Mouse (Mus musculus) right cerebral cortex, postnatal 36 days (tissue): ENCODE results near the gene Slc2a9.

Source experiments
- DNase-seq, 2 experiments: peaks; one replicate each; pipeline ENCODE4 v3.0.0; 2022; ENCODE audit warnings: low spot score in 2 of 2, mixed read lengths in 1 of 2

Slc2a9 gene

DNA sequence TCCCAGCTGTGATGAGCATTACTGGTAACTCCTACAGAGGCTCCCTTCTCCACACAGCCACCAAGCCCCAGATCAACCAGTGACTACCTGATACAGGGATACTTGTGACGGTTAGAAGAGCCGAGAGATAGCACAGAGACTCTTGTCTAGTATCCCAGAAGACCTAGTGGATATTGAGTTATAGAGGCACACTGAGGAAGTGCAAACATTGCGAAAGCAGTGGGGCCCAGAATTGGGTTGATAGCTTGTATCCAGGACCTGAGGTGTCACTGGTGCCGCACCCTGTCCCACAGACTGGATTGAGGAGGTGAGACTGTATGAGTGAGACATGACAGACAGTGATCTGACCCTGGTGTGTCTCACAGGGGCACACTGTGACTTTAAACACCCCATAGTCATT, at the start of gene Slc2a9:
TSS of gene Slc2a9 (minus strand) at position 152 of the 400 bp plus-strand sequence.
- no peak for DNase-seq

DNA sequence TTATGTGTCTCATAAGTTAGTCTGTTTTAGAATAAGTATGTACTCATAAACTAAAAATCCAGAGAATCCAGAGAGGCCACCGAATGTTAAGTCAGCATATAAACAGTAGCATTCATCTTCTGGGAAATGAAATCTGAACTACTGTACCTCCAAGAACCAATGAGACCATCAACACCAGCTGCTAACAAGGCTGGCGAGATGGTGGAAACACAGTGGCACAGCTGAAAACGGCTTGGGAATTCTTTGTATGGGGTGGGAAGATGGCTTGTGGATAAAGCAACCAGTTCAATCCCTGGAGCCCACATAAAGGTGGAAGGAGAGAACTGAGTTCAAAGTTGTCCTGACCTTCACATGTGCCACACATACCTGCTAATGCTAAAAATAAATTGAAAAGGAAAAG, 49.7 kb upstream of the Slc2a9 start:
- DNase-seq, result no peak

DNA sequence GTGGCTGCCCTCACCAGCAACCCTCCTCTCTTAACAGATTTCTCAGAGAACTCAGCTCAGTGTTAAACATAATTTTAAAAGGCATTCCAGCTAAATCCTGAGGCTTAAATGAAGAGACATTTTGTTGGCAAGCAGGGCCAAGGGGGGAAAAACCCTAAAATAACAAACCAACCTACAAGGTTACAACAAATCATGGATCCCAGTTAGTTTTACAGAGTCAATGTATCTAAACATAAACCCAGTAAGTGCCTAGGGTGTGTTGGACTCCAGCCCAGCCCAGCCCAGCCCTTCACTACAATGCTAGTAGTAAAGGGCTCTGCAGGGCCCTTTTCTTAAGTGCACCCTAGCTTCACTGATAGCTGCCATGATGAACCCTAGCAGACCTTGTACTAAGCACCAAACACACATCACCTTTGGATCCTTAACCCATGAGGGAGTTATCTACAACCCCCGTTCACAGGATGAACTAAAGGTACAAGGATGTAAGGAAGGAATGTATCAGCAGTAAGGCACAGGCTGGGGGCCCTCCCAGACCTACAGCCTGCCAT, 47.4 kb upstream of the Slc2a9 start:
- DNase-seq, result no peak

DNA sequence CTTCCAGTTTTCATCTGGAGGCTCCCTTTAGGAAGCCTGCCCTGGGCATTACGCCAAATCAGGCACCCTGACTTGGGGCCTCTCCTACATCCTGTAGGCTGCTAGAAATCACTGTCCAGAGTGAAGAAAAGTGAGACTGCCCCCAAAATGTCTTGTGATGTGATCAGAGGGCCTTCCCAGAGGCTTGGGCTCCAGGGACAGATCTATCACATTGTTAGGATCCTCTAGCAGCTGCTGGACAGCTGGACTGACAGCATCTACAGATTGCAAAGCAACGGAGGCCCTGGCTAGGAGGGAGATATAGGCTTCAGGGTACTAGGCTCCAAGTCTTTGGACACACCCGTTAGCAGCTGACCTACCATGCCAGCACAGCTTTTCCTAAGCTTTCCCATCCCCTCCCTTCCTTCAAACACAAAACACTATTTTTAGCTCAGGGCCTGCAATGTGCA, 46.5 kb upstream of the Slc2a9 start:
- DNase-seq, result no peak

DNA sequence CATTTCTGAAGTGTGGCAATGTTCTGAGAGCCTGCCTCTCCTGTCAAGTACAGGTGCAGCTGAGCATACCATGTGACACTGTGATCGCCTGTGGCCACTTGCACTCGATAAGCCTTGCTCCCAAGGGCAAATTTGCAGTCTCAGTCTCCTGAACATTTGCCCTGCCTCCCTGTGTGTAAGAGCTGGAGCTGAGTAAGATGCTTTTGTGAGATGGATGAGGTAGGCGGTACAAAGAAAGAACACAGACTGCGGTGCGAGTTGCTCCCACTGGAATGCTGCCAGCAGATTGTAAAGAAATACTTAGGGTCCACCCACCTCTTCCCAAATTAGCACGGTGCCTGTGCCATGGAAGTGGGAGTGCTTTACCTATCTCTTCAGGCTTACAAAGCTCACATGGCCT, 44.4 kb upstream of the Slc2a9 start:
- peak; percentile 83 to 90 for DNase-seq

DNA sequence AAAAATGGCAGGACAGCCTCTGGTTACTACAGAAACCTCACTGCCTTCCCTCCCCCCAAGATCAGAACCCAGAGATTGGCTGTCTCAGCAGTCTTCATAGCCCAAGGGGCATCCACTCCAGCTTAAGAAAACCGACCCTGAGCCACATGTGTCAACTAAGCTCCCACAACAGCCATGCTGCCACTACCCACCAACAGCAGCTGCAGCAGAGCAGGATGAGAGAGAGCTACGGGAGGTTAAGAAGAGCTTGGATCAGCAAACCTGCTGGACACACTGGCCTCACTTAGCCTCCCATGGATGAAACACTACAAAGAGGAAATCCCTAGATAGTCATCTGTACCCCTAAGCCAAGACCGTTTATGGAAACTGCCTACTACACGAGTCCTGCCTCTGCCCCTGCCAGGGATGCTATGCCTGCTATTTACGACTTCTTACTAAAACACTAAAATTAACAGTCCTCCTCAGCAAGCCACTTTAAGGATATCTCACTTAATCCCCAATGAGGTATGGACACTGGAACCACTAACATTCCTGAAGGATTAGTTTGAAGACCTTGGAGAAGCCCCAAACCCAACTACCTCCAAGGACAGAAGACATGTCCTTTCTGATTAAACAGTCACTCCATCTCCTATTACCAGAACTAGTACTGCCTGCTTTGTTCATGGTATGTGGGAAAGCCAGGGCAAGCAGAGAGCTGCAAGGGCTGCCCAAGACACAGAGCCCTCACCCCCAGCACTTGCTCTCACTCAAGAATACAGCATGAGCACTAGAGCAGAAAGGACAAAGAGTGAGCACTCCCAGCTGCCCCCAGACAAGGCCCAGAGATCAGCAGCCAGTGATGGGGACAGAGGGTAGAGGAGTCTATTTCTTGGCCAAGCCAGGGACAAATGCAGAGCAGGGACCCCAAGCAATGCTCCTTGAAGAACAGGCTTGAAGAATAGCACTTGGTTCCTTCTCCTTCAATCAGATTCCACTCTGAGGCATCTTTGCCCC, 41.8 kb upstream of the Slc2a9 start:
- DNase-seq, result no peak

DNA sequence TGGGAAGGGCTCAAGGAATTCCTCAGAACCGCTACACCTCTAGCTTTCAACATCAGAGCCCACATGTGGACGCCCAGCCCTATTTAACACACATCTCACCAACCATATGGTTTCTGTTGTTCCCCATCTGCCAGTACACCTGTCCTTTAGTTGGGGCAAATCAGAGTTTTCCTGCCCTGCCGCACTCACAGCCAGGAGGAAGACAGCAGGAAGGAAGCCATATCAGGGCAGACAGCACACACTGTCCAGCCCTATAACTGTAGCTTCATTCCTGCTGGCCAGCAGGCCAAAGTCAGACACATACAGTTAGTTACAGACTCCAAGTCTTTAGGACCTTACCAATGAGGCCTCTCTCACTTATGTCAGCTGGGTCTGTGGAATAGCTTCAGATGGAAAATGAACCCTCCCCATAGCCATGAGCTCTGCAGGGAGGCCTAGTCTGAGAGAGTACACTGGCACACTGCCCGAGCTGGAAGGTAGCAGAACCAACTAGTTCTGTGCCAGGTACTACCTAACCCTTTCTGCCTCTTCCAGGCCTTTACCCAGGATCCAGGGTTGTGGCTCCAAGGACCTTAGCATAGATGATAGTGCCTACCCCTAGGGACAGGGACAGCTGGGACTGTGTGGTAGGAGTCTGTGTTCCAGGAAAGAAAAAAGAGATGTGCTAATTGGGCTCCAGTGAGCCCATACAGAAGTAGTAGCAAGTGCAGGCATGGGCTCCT, 40.7 kb upstream of the Slc2a9 start:
- DNase-seq, result no peak

DNA sequence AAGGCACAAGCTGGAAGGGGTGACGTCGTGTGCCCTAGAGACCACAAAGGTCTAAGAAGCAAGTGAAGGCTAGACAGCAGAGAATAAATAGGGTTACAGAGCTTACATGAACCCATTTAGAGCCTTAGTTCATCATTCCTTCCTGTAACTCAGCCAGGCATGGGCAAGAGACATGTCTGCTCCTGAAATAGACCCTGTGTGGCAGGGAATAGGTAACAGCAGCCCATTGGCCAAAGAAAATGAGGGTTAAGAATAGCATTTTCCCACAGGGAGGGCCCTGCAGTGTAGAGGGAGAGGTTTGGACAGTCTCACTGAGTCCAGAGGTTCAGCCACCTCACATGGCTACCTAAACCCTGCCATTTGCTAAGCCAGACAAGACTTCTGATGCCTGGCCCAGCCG, 38.8 kb upstream of the Slc2a9 start:
- DNase-seq, result no peak

DNA sequence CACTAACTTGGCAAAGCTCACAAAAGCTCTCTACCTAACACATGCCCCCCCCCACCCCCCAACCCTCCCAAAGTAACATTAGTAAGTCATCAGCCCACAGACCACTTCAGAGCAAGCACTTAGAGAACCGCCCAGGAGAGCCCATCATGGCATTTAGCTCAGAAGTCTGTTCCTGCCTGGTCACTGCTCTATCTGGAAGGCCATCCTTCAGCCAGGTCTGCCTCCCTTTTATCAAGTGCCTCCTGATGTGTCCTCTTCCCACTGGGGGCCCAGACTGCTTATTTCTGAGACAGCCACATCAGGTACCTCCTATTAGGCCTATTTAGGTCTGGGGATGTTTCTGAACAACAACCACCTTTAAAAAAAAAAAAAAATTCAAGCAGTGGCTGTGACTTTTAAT, 38.0 kb upstream of the Slc2a9 start:
- no peak for DNase-seq

DNA sequence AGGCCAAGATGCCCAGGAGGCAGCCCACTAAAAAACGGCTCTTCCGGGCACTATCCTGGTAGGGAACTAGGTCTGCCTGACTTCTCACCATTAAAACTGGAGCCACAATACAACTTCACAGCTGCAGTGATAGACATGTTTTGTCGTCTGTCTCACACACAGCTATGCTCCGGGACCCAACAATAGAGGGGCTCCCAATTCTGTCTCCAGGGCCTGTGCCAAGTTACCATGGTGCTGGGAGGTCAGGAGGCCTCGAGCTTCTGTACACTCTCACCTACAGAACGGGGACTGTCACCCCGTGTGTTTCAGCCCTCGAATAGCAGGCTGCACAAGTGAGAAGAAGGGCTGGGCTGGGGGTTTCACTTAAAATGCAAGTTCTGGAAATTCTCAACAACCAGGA, 35.6 kb upstream of the Slc2a9 start:
- DNase-seq, result no peak

DNA sequence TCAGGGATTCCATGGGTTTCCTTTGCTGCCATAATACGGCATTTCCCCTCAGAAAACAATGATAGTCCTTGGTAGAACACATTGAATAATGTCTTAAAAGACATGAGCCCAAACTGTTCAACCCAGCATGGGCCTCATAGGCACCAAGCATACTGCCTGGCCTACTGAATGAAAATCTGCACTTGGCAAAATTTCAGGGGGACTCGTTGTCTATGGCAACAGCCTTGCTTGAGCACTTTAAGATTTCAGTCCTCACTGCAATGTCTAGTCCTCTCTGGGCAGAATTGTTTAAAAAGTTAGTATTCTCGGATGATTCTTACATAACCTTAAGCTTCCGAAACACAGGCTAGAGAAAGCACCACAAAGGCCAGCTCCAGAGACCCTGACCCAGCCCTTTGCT, 34.9 kb upstream of the Slc2a9 start:
- DNase-seq, result no peak

DNA sequence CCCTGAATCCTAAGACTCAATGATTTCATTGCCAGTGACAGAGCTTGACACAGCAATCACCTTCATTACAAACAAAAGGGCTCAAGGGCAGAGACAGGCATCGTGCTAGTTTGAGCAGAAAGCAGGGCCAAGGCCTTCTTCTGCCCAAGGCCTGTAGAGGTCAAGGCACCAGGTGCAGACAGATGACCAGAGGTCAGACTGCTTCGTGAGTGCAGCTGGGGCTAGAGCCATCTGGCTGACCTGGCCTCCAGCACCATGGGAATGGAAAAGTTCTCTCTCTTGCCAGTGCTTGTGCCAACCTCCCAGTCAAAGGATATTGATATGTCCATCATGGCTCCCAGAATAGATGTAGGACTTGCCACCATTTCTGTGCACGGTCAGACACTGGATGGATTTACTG, 33.9 kb upstream of the Slc2a9 start:
- no peak for DNase-seq

DNA sequence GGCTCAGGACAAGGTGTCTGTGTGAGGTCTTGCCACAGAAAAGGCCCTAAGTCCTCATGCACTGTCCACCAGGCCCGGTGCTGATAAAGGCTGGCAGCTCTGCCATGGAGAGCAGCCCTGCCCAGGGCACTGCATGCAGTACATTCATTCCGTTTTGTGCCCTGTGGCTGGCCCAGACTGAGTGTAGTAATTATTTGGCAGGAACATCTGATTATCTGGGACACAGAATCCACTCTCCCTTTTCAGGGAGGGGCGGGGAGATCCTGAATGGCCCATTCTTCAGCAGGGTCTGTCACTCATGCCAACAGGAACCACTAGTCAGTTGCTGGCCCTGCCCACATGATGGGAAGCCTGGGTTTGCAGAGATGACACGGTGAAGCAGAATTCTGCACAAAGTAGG, 29.1 kb upstream of the Slc2a9 start:
- DNase-seq, result peak; percentile 42 to 59

DNA sequence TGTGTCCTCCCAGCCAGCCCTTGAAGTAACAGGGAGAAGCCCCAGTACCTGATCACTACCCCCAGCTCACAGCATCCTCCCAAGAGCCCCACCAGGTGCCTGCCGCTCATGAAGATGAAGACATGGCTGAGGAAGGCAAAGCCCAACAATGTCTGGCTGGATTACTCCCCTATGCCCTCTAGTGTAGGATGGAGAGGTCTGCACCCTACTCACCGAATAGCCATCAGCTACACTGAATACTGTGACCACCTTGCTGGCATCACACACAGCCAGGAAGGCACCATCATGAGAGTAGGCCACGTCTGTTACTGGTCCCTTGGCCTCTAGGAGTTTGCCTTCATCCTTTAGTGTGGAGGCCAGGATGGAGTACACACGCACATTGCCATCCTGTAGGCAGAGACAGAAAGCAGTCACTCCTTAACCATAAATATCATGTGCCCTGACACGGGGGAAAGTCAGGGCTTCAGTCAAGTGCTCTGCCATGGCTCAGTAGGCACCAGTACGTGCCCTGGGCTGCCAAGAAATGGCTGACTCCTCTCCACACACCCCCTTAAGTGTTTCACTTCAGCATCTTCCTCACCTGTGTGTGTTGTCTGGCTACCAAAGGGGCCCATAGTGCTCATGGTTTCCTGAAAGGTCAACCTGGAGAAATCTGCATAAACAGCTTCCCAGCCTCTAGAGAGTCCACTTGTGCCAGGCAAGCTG, 26.9 kb upstream of the Slc2a9 start:
- DNase-seq, result no peak

DNA sequence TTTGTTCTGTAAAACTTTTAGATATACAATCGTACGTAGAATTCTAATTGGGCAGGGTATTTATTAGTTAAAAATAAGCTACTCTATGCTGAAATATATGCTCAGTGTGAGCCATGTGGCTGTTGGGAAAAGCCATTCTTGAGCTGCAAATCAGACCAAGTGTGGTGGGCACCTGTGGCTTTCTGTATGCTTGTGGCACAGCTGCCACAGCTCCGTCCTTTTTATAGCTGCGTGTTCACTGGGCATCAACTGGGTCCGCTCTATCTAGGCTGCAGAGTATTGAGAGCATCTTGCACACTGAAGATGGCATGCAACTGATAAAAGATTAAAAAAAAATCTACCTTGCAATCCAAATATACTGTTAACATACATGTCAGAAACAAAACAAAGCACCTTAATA, 20.0 kb upstream of the Slc2a9 start:
- no peak for DNase-seq

DNA sequence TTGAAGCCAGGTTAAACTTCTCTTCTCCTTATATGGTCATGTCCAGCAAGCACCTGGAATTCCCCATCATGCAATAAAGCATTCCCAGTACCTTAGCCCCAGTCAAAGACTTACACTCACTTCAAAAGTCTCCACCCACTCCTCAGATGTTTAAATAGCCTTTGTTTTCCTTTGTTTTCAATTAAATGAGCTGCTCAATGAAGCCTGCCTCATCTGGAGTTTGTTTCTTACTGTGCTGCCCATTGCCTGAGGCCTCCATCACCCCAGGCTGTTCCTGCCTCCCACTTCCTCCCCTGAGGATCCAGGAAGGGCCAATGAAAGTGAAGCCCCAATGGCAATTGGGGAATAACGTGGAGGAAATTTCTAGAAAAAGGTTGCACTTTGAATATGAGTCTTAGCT, 17.9 kb upstream of the Slc2a9 start:
- no peak for DNase-seq

DNA sequence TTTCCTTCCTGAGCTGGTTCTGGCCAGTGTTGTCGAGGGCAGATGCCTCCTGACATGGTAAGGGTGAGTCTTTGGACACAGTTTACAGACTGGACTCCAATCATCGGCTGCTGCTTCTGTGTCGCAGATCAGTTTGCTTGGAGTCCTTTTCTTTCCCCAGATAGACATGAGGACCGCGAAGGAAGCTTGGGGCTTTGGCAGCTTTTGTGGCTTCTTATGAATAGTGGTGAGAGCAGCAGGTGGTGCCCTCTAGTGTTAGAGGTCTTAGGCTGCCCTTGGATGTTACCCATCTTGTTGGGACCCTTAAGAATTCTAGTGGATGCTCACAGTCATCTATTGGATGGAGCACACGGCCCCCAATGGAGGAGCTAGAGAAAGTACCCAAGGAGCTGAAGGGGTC, 13.3 kb upstream of the Slc2a9 start:
- DNase-seq, result peak; percentile 12 to 30

DNA sequence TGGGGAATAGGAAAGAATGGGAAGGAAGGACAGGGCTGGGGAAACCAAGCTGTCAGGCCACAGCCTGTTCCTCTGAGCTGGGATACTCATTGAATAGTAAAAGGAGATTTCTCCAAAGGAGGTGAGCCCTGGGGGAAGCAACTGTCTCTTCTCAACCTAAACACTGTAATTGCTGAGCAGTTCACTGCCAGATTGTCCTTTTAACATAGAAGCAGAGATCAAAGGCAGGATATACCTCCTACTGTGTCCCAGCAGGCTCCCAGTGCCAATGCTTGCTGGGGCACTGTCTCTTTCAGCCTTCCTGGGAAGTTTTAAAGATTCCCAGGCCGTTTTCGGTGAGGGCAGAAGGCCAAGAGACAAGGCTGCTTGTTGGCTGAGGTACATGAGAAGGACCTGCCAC, 10.0 kb upstream of the Slc2a9 start:
- no peak for DNase-seq

DNA sequence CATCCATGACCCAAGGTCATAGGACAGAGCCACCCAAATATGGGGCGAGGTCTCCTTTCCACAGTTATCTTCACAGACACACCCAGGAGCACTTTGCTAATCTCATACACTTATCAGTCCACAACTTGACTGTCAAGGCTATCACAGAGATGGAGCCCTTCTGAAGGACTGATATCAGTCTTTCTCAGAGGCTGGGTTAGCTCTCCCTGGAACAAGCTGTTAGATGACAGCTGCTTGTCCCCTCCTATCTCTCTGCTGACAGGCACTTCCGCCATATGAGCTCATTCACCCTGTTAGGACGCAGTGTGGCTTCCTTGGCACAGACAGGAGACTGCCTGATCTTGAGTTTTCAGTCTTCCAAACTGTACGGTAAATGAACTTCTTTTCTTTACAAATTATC, 6.6 kb upstream of the Slc2a9 start:
- DNase-seq, result no peak

DNA sequence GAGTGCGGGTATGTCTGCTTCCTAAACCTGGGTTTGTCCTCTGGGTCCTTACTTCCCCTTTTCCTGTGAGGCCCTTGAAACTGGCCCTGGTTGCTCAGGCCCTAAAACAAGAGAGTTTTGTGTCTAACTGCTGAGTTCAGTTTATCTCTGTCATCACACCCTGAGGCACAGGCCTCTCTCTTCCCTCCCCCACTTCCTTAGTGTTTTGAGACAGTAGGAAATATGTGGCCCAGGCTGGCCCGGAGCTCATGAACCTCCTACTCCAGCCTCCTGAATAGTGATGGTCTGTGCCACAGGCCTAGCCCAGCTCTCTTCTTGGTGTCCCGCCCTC, 2.5 kb upstream of the Slc2a9 start:
- no peak for DNase-seq

DNA sequence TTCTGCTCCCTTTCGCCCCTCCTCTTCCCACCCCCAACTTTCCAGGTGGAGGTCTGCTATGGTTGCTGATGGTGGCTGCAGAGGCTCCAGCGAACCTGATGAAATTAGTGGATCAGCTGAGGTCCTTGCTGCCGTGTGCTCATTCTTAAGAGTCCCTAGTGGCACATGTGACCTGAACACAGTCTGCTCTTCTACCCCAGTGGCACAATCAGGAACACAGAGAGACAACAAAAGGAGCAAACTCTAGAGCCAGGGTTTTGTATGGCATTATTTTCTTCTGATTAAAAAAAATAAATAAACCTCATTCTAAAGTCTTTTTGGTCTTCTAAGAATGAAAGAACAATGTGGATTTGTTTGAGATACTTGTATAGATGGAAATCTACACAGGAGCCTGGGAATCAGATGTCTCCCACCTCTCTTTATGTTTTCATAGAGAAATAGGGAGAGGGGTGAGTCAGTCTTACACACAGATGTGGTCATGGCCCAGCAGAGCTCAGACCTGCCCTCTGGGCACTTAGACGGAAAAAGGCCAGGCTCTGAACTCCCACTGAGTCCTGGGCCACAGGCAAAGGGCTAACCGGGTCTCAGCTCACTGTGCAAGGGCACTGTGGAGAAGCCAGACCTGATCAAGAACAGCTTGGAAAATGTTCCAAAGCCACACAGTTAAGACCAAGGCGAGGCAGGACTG, 1.9 kb upstream of the Slc2a9 start:
- DNase-seq, result no peak

DNA sequence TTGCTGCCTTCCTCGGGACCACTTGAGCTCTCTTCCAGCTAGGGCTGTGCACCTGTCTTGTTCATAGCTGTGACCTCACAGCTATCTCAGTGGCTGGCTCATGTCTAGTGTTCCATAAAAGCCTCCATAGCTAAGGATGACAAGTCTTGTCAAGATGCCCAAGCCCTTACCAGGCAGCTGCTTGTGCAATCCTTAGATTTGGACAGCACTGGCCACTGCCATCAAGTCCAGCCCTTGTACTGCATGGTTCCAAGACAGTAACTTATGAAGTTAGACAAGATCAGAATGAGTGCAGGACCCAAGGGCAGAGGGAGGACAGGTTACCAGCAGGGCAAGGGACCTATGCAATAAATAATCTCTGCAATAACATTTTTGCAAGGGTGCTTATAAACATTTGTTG, 1.2 kb upstream of the Slc2a9 start:
- no peak for DNase-seq
